16 mouse cellular contexts compared by ENCODE assay signal in the genomic region with DNA sequence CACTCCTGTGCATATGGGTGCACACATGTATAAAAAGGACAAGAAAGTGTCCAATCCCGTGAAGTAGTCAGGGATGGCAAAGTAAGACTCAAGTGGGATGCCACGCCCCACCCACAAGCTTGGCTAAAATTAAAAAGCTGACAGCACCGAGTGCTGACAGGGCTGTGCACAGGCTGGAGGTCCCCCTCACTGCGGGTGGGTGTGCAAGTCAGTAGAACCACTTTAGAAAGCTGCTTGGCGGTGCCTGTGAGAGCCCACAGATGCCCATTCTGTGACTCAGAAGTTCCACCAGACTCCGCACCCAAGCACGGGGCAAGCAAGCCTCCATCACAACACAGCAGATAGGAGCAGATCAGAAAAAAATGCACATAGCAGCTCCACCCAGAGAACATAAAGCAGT.
DNase-seq lines count a peak whose midpoint lies in the region; ATAC-seq lines count a peak whose summit lies in the region.
"Had no signal": no experiment of that assay in that cellular context is flagged by ENCODE, and none has a peak within 500 bp of the region (broad histone marks: within the 10 kb centered on the region; RNA-seq: fewer than 3 reads in every experiment).

No protein-coding gene starts in this region.

- peak; percentile 37 for ATAC-seq in heart, embryonic 14.5 days (ENCODE audit: insufficient number of reproducible peaks, insufficient read depth, low FRiP score, low read depth)
- no peak for ATAC-seq in erythroblast, adult 5-6 weeks (replicated peaks; ENCODE audit: low FRiP score, poor library complexity, severe bottlenecking)
- no peak for ATAC-seq in forebrain, embryonic 14.5 days

- WGBS in heart, embryonic 14.5 days = 30% methylated on average over 7 of the region's 7 CpGs
- 84% methylated on average over 7 of the region's 7 CpGs for WGBS in forebrain, embryonic 14.5 days

- H3K4me3 ChIP-seq in heart, embryonic 14.5 days (ENCODE audit: control insufficient read depth in 1 of 2, insufficient read depth in 1 of 2, low read depth in 1 of 2, low read length in 2 of 2) = no peak overlapping the region
- no peak overlapping the region for H3K4me3 ChIP-seq in forebrain, embryonic 14.5 days (ENCODE audit: low read depth, low read length)
- H3K4me3 ChIP-seq: embryonic facial prominence, embryonic 10.5 days; midbrain, embryonic 10.5 days had no signal

- peak overlapping the region; percentile 27 for H3K4me2 ChIP-seq in heart, embryonic 14.5 days (ENCODE audit: low read length)
- H3K4me2 ChIP-seq in forebrain, embryonic 14.5 days (ENCODE audit: low read length) = no peak overlapping the region

- H3K27ac ChIP-seq in heart, embryonic 14.5 days (replicated peaks in 1 of 2; ENCODE audit: control insufficient read depth in 1 of 2, insufficient read depth in 1 of 2, low read depth in 2 of 2, low read length in 2 of 2) = peak overlapping the region; percentile 41 to 81; a peak in 3 of 4 replicates
- H3K27ac ChIP-seq in forebrain, embryonic 14.5 days (ENCODE audit: low read depth, low read length) = no peak overlapping the region
- H3K27ac ChIP-seq: embryonic facial prominence, embryonic 10.5 days; liver, embryonic 14.5 days; midbrain, embryonic 10.5 days had no signal

- no peaks in the 10 kb centered on the region for H3K27me3 ChIP-seq in heart, embryonic 14.5 days (ENCODE audit: control insufficient read depth, insufficient read depth, low read length)
- no peaks in the 10 kb centered on the region for H3K27me3 ChIP-seq in forebrain, embryonic 14.5 days (replicated peaks; ENCODE audit: control insufficient read depth, insufficient read depth, low read length)

- no peaks in the 10 kb centered on the region for H3K36me3 ChIP-seq in heart, embryonic 14.5 days (ENCODE audit: control insufficient read depth, insufficient read depth, low read length)
- H3K36me3 ChIP-seq in forebrain, embryonic 14.5 days (ENCODE audit: control insufficient read depth, insufficient read depth, low read length) = no peaks in the 10 kb centered on the region
- H3K36me3 ChIP-seq: embryonic facial prominence, embryonic 10.5 days; midbrain, embryonic 10.5 days had no signal

- DNase-seq in heart, adult 18-20 months = no peak
- peak; percentile 93 for DNase-seq in right cerebral cortex, adult 18-20 months
- no peak for DNase-seq in right cerebral cortex, postnatal 4 days
- peak; percentile 84 to 86 for DNase-seq in left cerebral cortex, postnatal 36 days (ENCODE audit: low spot score in 2 of 2)
- DNase-seq in retina, postnatal 1 day = no peak
- no peak for DNase-seq in forebrain, embryonic 14.5 days (ENCODE audit: low spot score)
- DNase-seq: adrenal gland, adult 8-10 months; B cell, adult 2 months; cerebellum, postnatal 10 days; lung, postnatal 14 days; thymus, postnatal 36 days had no signal

- H3K4me1 ChIP-seq in heart, embryonic 14.5 days (ENCODE audit: control insufficient read depth in 2 of 2, insufficient read depth in 2 of 2, low read length in 2 of 2) = peaks cover 19 to 30% of the 10 kb centered on the region in 2 experiments
- H3K4me1 ChIP-seq in forebrain, embryonic 14.5 days (ENCODE audit: control insufficient read depth, insufficient read depth, low read length) = no peaks in the 10 kb centered on the region

- intact Hi-C loops in left cerebral cortex, postnatal 36 days (cut with DNase I) = loop anchor here (5.0 kb wide), 1 partner anchor 33 kb away; no protein-coding TSS in a partner anchor

- no peaks in the 10 kb centered on the region for H3K9me3 ChIP-seq in heart, embryonic 14.5 days (ENCODE audit: control insufficient read depth, low read length)
- no peaks in the 10 kb centered on the region for H3K9me3 ChIP-seq in forebrain, embryonic 14.5 days (replicated peaks; ENCODE audit: control insufficient read depth, low read length)
- H3K9me3 ChIP-seq: embryonic facial prominence, embryonic 10.5 days; midbrain, embryonic 10.5 days had no signal

- H3K9ac ChIP-seq in heart, embryonic 14.5 days (ENCODE audit: low read length) = no peak overlapping the region
- H3K9ac ChIP-seq in forebrain, embryonic 14.5 days (ENCODE audit: low read length) = no peak overlapping the region
- H3K9ac ChIP-seq: liver, embryonic 14.5 days had no signal

Comparison
In these comparisons a context has a peak if more than half of its experiments do, and no peak if none do; other contexts are left out.
1. DNase-seq: peak in right cerebral cortex, adult 18-20 months (single experiment) and left cerebral cortex, postnatal 36 days (2 of 2); none in heart, adult 18-20 months (0 of 2), right cerebral cortex, postnatal 4 days (single experiment), retina, postnatal 1 day (single experiment) and forebrain, embryonic 14.5 days (single experiment).